Mouse (Mus musculus) midbrain, embryonic 11.5 days (tissue): ENCODE measurements around the gene Efna4. TPM values are rescaled to one million over a fixed set of nuclear protein-coding genes. Genes with fewer than 3 reads are reported as not detected.

Source experiments
- ATAC-seq: fragments of 200-750 bp; cut with Nextera tagmentation; 2 replicates; pipeline ENCODE4 v1.8.0; 2017; ENCODE audit warnings: moderate TSS enrichment, moderate library complexity; ENCODE audit not compliant: low FRiP score
- DNase-seq: peaks from one replicate; pipeline ENCODE4 v3.0.0; 2015; ENCODE audit warnings: low spot score; ENCODE audit errors: missing footprints
- H3K27ac ChIP-seq: fragments of 300-500 bp; sonication (generic); 2 replicates; pipeline ENCODE4 v1.5.1; 2014; ENCODE audit warnings: low read depth, low read length
- H3K27me3 ChIP-seq: fragments of 300-500 bp; sonication (generic); 2 replicates; pipeline ENCODE4 v1.6.1; 2014; ENCODE audit warnings: mild to moderate bottlenecking, low read length, moderate library complexity, mixed read lengths; ENCODE audit not compliant: control insufficient read depth, insufficient read depth
- H3K36me3 ChIP-seq: fragments of 300-500 bp; sonication (generic); 2 replicates; pipeline ENCODE4 v1.6.1; 2014; ENCODE audit warnings: mild to moderate bottlenecking, low read length, moderate library complexity, mixed read lengths; ENCODE audit not compliant: control insufficient read depth, insufficient read depth
- H3K4me1 ChIP-seq: fragments of 300-500 bp; sonication (generic); 2 replicates; pipeline ENCODE4 v1.6.1; 2014; ENCODE audit warnings: low read length; ENCODE audit not compliant: control insufficient read depth, insufficient read depth
- H3K4me2 ChIP-seq: fragments of 300-500 bp; sonication (generic); 2 replicates; pipeline ENCODE4 v1.6.1; 2014; ENCODE audit warnings: mild to moderate bottlenecking, moderate library complexity
- H3K4me3 ChIP-seq: fragments of 300-500 bp; sonication (generic); 2 replicates; pipeline ENCODE4 v1.5.1; 2014; ENCODE audit warnings: low read depth, low read length
- H3K9ac ChIP-seq: fragments of 300-500 bp; sonication (generic); 2 replicates; pipeline ENCODE4 v1.6.1; 2014; ENCODE audit warnings: low read length
- H3K9me3 ChIP-seq: fragments of 300-500 bp; sonication (generic); 2 replicates; pipeline ENCODE4 v1.6.1; 2016; ENCODE audit warnings: low read length; ENCODE audit not compliant: control insufficient read depth
- WGBS: fragments of 180-500 bp; shearing (Covaris S2); extraction: QIAGEN DNeasy Blood & Tissue Kit; methylation state at CpG from one replicate; pipeline ENCODE4 v1.1.7; 2014; 5-methylcytosine and 5-hydroxymethylcytosine counted together
- polyA plus RNA-seq: library from polyadenylated mRNA; unstranded; fragments of >200 nt; fragmentation: Nextera tagmentation; extraction: Ambion mirVana; gene quantifications from 2 replicates; pipeline ENCODE4 v1.2.1, GENCODE M21; 2014

The Efna4 gene
- polyA plus RNA-seq, 1 experiment from 2014 or later, result 15.3 TPM

DNA sequence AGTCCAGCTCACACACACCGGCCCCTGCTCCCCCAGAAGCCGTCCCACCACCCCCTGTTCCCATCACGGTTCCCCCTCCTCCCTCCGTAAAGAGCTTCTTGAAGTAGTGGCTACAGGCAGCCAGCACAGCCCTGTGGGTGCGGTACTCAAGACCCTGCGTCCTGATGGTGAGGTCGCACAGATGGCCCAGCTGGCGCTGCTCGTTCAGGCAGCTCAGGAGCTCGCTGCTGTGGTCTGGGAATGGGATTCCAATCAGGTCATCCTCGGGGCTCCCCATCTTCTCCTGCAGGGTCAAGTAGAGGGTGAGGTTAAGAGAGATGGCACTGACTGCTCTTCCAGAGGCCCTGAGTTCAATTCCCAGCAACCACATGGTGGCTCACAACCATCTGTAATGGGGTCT is 43.4 kb upstream of the Efna4 start:
- no peak overlapping the region for H3K9ac ChIP-seq
- H3K27me3 ChIP-seq, result no peaks in the 10 kb centered on the region
- DNase-seq, result no peak
- no peaks in the 10 kb centered on the region for H3K9me3 ChIP-seq
- ATAC-seq, result no peak
- H3K4me3 ChIP-seq, result no peak overlapping the region
- no peak overlapping the region for H3K4me2 ChIP-seq
- H3K4me1 ChIP-seq, result peaks cover 21% of the 10 kb centered on the region
- 87% methylated on average over 11 of the region's 11 CpGs for WGBS
- no peaks in the 10 kb centered on the region for H3K36me3 ChIP-seq
- H3K27ac ChIP-seq, result no peak overlapping the region

DNA sequence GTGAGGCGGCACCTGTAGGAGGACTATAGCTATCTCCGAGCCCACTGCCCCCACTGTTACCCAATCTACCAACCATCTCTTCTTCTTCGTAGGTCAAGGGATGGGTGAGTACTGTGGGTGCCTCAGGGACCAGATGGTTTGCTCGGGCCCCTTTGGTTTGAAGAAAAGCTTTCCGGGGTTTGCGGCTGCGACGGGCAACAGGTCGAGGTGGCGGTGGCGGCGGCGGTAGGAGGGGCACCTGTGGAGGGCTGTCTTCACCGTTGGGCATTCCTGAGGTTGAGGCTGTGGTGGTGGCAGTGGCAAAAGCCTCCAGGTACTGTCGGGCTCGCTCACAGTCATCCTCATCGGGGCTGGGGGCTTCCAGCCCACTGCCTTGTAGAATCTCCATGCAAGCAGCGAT is 42.9 kb upstream of the Efna4 start:
- Histone ChIP-seq H3K9me3 (no peaks in the 10 kb centered on the region), H3K27me3 (no peaks in the 10 kb centered on the region), H3K4me3 (no peak overlapping the region), H3K36me3 (no peaks in the 10 kb centered on the region), H3K4me1 (peaks cover 21% of the 10 kb centered on the region), H3K9ac (no peak overlapping the region), H3K27ac (no peak overlapping the region), H3K4me2 (no peak overlapping the region)
- WGBS, result 94% methylated on average over 18 of the region's 18 CpGs
- DNase-seq (no peak), ATAC-seq (no peak)

- H3K9me3 ChIP-seq, result no peaks in the 10 kb centered on the region
- no peaks in the 10 kb centered on the region for H3K36me3 ChIP-seq
- no peak for DNase-seq
- 95% methylated on average over 14 of the region's 14 CpGs for WGBS
- peaks cover 18% of the 10 kb centered on the region for H3K4me1 ChIP-seq
- ATAC-seq, result no peak
- H3K4me3 ChIP-seq, result no peak overlapping the region
- H3K4me2 ChIP-seq, result no peak overlapping the region
- no peaks in the 10 kb centered on the region for H3K27me3 ChIP-seq
- no peak overlapping the region for H3K27ac ChIP-seq
- no peak overlapping the region for H3K9ac ChIP-seq
Measured at GRCm38 (mm10) chr3:89380291-89380690, 42.5 kb upstream of the Efna4 start.

DNA sequence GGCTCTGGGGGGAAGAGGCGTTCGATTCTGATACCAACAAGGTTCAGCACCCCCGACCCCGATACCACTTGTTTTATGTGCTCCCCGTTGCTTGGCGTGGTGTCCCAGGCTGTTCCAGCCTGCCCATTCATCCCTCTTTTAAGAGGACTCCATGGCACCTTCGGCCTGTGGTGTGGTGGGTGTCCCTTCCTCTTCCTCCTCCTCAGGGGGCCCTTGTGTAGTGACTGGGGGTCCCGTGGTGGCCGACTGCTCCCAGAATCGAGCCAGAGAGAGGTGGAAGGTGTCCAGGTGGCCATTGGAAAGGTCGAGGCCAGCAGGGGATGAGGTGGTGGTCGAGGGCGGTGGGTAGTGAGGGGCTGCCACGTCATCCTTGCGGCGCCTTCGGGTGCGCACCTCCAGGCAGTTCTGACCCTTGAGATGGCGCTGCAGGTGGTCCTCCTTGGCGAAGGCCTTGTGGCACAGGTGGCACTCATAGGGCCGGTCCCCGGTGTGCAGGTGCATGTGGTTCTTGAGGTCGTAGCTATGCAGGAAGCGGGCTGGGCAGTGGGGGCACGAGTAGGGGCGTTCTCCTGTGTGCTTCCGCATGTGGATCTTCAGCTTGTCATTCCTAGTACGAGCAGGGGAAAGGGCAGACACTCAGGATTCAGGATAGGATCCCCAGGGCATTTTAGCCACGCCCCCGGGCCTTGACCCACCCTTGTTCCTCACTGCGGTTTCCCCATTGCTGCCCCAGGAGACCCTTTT is 41.7 kb upstream of the Efna4 start:
- Histone ChIP-seq H3K4me2 (no peak overlapping the region), H3K9me3 (no peaks in the 10 kb centered on the region), H3K9ac (no peak overlapping the region), H3K4me1 (peaks cover 12% of the 10 kb centered on the region), H3K36me3 (no peaks in the 10 kb centered on the region), H3K27ac (no peak overlapping the region), H3K27me3 (no peaks in the 10 kb centered on the region), H3K4me3 (0 out of 2 replicates have a peak overlapping the region, but pooled peaks have one; percentile 41)
- ATAC-seq, result no peak
- no peak for DNase-seq
- WGBS, result 87% methylated on average over 31 of the region's 31 CpGs

- H3K36me3 ChIP-seq, result no peaks in the 10 kb centered on the region
- H3K4me1 ChIP-seq, result peaks cover 11% of the 10 kb centered on the region
- peak overlapping the region; percentile 41 for H3K4me3 ChIP-seq
- peak overlapping the region; percentile 64 for H3K4me2 ChIP-seq
- H3K27me3 ChIP-seq, result no peaks in the 10 kb centered on the region
- H3K9ac ChIP-seq, result peak overlapping the region; percentile 69
- H3K27ac ChIP-seq, result no peak overlapping the region
- peak; percentile 99 for DNase-seq
- no peaks in the 10 kb centered on the region for H3K9me3 ChIP-seq
- 2% methylated on average over 28 of the region's 29 CpGs for WGBS
- ATAC-seq, result peak; percentile 90
Measured at GRCm38 (mm10) chr3:89378394-89379067, 40.7 kb upstream of the Efna4 start.

GRCm38 (mm10) chr3:89377831-89378230 is 40.0 kb upstream of the Efna4 start:
- Histone ChIP-seq H3K27me3 (no peaks in the 10 kb centered on the region), H3K27ac (no peak overlapping the region), H3K9ac (no peak overlapping the region), H3K36me3 (no peaks in the 10 kb centered on the region), H3K4me1 (peaks cover 11% of the 10 kb centered on the region), H3K4me2 (no peak overlapping the region; the same call in 1 of the 2 replicates), H3K4me3 (no peak overlapping the region), H3K9me3 (no peaks in the 10 kb centered on the region)
- no peak; the same call in 1 of the 2 replicates for ATAC-seq
- 72% methylated on average over 4 of the region's 4 CpGs for WGBS
- no peak for DNase-seq

DNA sequence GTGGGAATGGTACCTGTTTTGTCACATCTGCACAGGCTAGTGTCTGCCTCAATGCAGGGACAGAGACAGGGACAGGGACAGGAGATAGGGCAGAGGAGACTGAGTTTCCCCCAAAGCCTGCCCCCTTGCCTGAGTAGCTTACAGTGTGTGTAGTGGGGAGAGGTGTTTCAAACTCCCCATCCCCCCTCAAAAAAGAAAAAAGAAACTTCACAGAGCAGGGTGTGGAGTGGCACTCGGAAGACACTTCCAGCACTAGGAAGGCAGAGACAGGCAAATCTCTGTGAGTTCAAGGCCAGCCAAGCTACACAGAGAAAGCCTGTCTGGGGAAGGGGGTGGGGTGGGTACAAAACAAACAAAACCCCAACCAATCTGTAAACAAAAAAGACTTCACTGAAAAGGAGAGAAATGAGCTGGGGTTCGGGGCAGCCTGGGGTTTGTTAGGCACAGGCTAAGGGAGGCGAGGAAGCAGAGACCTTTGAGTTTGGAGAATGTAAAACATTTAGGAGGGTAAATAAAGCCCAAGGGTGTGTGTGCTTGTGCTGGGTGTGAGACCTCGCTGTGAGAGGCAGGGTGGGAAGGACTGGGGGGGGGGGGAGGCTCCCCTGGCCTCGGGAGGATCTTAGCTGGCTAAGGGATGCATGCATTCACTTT is 35.9 kb upstream of the Efna4 start:
- Histone ChIP-seq H3K36me3 (no peaks in the 10 kb centered on the region), H3K4me2 (no peak overlapping the region), H3K4me1 (peaks cover 7% of the 10 kb centered on the region), H3K9ac (no peak overlapping the region), H3K27ac (no peak overlapping the region), H3K27me3 (no peaks in the 10 kb centered on the region), H3K9me3 (no peaks in the 10 kb centered on the region), H3K4me3 (no peak overlapping the region)
- ATAC-seq (no peak), DNase-seq (no peak)
- WGBS, result 43% methylated on average over 5 of the region's 5 CpGs

GRCm38 (mm10) chr3:89367338-89367737 is 29.5 kb upstream of the Efna4 start:
- H3K27ac ChIP-seq, result no peak overlapping the region
- no peaks in the 10 kb centered on the region for H3K36me3 ChIP-seq
- no peaks in the 10 kb centered on the region for H3K9me3 ChIP-seq
- H3K27me3 ChIP-seq, result no peaks in the 10 kb centered on the region
- H3K4me2 ChIP-seq, result no peak overlapping the region
- ATAC-seq, result no peak
- H3K4me3 ChIP-seq, result no peak overlapping the region
- no peak for DNase-seq
- H3K4me1 ChIP-seq, result no peaks in the 10 kb centered on the region
- H3K9ac ChIP-seq, result no peak overlapping the region
- 70% methylated on average over 11 of the region's 11 CpGs for WGBS
